Mouse (Mus musculus) kidney, embryonic 16.5 days (tissue): ENCODE results near the gene Gm10320. TPM values are rescaled to one million over a fixed set of nuclear protein-coding genes. Genes with fewer than 3 reads are reported as not detected.
A peak's percentile ranks its signal among the peaks of the same experiment; 100 is the strongest.

Experiments used
- ATAC-seq: fragments of 200-750 bp; cut with Nextera tagmentation; 2 replicates; pipeline ENCODE4 v1.8.0; 2017; ENCODE audit warnings: moderate TSS enrichment; ENCODE audit not compliant: low FRiP score, low TSS enrichment
- H3K27ac ChIP-seq: fragments of 300-500 bp; sonication (generic); 2 replicates; pipeline ENCODE4 v1.5.1; 2014; ENCODE audit warnings: low read length
- H3K27me3 ChIP-seq: fragments of 300-500 bp; sonication (generic); 2 replicates; pipeline ENCODE4 v1.6.1; 2014; ENCODE audit warnings: low read length, control low read depth, mixed read lengths; ENCODE audit not compliant: insufficient read depth
- H3K36me3 ChIP-seq: fragments of 300-500 bp; sonication (generic); 2 replicates; pipeline ENCODE4 v1.6.1; 2014; ENCODE audit warnings: low read length, control low read depth, mixed read lengths; ENCODE audit not compliant: insufficient read depth
- H3K4me1 ChIP-seq: fragments of 300-500 bp; sonication (generic); 2 replicates; pipeline ENCODE4 v1.6.1; 2014; ENCODE audit warnings: low read length, control low read depth, mixed read lengths; ENCODE audit not compliant: insufficient read depth
- H3K4me2 ChIP-seq: fragments of 300-500 bp; sonication (generic); replicated peaks from 2 replicates; pipeline ENCODE4 v1.6.1; 2014; ENCODE audit warnings: low read depth, low read length
- H3K4me3 ChIP-seq: fragments of 300-500 bp; sonication (generic); 2 replicates; pipeline ENCODE4 v1.5.1; 2014; ENCODE audit warnings: mild to moderate bottlenecking, low read length
- H3K9ac ChIP-seq: fragments of 300-500 bp; sonication (generic); replicated peaks from 2 replicates; pipeline ENCODE4 v1.6.1; 2014; ENCODE audit warnings: low read length
- H3K9me3 ChIP-seq: fragments of 300-500 bp; sonication (generic); 2 replicates; pipeline ENCODE4 v1.6.1; 2016; ENCODE audit warnings: low read length, control low read depth
- WGBS: fragments of 180-500 bp; shearing (Covaris S2); extraction: QIAGEN DNeasy Blood & Tissue Kit; methylation state at CpG from one replicate; pipeline ENCODE4 v1.1.7; 2014; 5-methylcytosine and 5-hydroxymethylcytosine counted together
- polyA plus RNA-seq: library from polyadenylated mRNA; unstranded; fragments of >200 nt; fragmentation: Nextera tagmentation; extraction: Ambion mirVana; gene quantifications from 2 replicates; pipeline ENCODE4 v1.2.1, GENCODE M21; 2015

The Gm10320 gene
- polyA plus RNA-seq: 1.8 and 2.5 TPM in 2 replicates

DNA sequence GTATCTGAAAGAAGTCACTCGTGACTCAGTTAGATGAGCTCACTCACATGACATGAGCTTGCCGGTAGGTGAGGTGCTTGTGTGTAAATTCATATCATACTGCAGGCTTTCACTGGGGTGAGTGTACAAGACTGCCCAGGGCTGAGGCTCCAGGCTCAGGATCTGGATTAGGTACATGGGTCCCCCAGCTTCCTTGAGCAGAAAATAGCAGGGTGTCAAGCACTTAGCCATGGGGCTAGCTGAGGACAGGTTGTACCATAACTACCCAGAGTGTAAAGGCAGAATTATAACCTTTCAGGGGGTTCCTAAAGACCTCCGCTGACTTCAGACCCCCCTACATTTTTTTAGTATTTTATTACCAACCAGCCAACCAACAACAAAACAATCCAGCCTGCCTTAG, at the start of gene Gm10320:
Gm10320 (minus strand) TSS at position 93 of the 400 bp plus-strand sequence.
- ATAC-seq: no peak
- no peak within 1 kb of the TSS for H3K9ac ChIP-seq
- H3K9me3 ChIP-seq: no peaks in the 10 kb centered on the region
- 78% methylated on average over 3 of the region's 3 CpGs for WGBS
- no peaks in the 10 kb centered on the region for H3K36me3 ChIP-seq
- no peak within 1 kb of the TSS for H3K4me3 ChIP-seq
- no peak within 1 kb of the TSS for H3K4me2 ChIP-seq
- peaks cover 6% of the 10 kb centered on the region for H3K27me3 ChIP-seq
- H3K27ac ChIP-seq: no peak within 1 kb of the TSS
- peaks cover 3% of the 10 kb centered on the region for H3K4me1 ChIP-seq

DNA sequence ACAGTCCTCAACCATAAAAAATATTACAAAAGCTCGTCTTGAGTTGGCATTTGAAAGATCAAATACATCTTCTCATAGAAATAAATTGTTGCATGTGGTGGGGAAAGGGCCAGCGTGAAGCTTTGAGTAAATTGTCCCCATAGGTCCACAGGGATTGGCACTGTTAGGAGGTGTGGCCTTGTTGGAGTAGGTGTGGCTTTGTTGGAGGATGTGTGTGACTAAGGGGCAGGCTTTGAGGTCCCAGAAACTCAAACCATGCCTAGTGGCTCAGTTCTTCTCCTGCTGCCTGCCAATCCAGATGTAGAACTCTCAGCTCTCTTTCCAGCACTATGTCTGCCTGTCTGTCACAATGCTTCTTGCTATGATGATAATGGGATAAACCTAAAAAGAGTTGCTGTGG, 49.8 kb upstream of the Gm10320 start:
- no peak overlapping the region for H3K9ac ChIP-seq
- H3K27me3 ChIP-seq: peaks cover 7% of the 10 kb centered on the region; the same call in 1 of the 2 replicates
- 84% methylated on average over 2 of the region's 2 CpGs for WGBS
- H3K27ac ChIP-seq: no peak overlapping the region
- H3K9me3 ChIP-seq: no peaks in the 10 kb centered on the region
- no peaks in the 10 kb centered on the region for H3K36me3 ChIP-seq
- no peak overlapping the region for H3K4me3 ChIP-seq
- H3K4me1 ChIP-seq: peaks cover 7% of the 10 kb centered on the region
- no peak overlapping the region for H3K4me2 ChIP-seq
- no peak for ATAC-seq

DNA sequence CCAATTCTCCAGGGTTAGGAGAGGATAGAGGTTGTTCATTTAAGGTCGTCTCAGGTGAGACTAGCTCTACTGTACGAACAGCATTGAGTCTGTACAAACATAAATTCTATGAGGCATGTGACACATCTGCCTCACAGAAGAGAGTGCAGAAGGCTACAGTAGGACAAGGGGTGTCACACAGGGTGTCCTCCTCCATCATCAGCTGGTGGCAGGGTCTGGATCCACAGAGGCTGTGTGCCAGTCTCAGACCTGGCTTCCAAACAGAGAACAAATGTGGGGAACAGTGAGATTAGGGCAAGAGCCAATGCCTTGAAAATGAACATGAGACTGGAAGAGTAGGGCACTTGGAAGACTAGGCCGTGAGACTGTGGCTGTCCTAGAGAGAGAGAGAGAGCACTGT, 48.4 kb upstream of the Gm10320 start:
- Histone ChIP-seq H3K27me3 (peaks cover 12% of the 10 kb centered on the region; the same call in 1 of the 2 replicates), H3K4me1 (peaks cover 3% of the 10 kb centered on the region), H3K4me3 (no peak overlapping the region), H3K9me3 (no peaks in the 10 kb centered on the region), H3K4me2 (no peak overlapping the region), H3K27ac (no peak overlapping the region), H3K9ac (no peak overlapping the region), H3K36me3 (no peaks in the 10 kb centered on the region)
- no peak for ATAC-seq
- WGBS: 79% methylated on average over 3 of the region's 3 CpGs

DNA sequence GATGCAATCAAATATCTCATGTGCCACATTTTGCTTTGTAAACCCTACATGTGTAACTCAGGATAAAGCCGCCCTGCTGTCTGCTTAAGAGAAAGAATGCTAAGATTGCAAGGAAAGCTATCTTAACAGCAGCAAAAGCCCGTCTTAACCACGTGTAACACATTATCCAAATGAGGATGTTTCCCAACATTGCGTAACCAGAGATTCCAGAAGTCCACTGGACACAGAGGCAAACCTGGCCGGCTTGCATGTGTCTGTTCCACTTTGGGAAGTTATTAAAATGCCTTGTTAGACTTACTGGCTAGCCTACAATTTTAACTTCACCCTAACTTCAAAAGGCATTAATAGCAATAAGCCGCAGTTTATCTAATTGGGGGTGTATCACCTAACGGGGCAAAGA, 47.5 kb upstream of the Gm10320 start:
- Histone ChIP-seq H3K27ac (no peak overlapping the region), H3K4me2 (no peak overlapping the region), H3K4me1 (peaks cover 12% of the 10 kb centered on the region), H3K4me3 (no peak overlapping the region), H3K9me3 (no peaks in the 10 kb centered on the region), H3K9ac (no peak overlapping the region), H3K27me3 (peaks cover 12% of the 10 kb centered on the region; the same call in 1 of the 2 replicates), H3K36me3 (no peaks in the 10 kb centered on the region)
- no peak for ATAC-seq
- WGBS: 54% methylated on average over 7 of the region's 7 CpGs

DNA sequence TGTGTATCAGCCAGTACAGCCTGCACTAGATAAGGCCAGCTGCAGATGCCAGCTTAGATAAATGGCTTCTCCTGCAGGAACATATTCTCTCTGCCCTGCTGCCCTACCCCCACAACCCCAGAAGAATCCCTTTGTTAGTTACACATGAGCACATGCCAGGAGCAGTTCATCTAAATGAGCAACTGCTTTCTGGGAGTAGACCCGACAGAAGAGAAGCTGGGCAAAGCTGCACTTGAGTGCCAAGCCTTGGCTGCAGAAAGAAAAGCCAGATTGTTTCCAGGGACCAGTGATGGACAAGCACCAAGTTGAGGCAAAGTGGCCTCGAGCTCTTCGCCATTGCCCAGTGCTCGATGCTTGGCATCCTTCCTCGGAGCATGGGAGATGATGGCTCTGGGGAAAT, 46.8 kb upstream of the Gm10320 start:
- no peak overlapping the region for H3K27ac ChIP-seq
- H3K27me3 ChIP-seq: peaks cover 12% of the 10 kb centered on the region; the same call in 1 of the 2 replicates
- H3K4me1 ChIP-seq: peaks cover 19% of the 10 kb centered on the region
- no peaks in the 10 kb centered on the region for H3K9me3 ChIP-seq
- WGBS: 74% methylated on average over 5 of the region's 5 CpGs
- no peak overlapping the region for H3K4me2 ChIP-seq
- H3K4me3 ChIP-seq: no peak overlapping the region
- H3K36me3 ChIP-seq: no peaks in the 10 kb centered on the region
- no peak for ATAC-seq
- no peak overlapping the region for H3K9ac ChIP-seq

DNA sequence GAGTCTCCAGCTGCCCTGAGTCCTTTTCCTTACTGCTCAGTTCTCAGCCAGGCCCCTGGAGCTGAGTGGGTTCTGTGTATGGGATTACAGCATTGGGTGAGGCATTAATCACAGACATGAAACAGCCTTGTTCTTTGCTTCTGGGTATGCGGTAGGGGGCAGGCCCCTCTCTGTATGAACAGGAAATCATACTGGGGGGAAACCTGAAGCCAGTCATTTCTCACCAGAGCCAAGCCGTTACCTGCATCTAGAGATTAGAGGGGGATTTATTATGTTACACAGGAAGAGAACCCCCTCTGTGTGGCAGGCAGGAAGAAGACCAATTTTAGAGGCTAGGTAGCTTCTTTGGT, 43.1 kb upstream of the Gm10320 start:
- Histone ChIP-seq H3K4me3 (no peak overlapping the region; the same call in 1 of the 2 replicates), H3K27me3 (peaks cover 14% of the 10 kb centered on the region; the same call in 1 of the 2 replicates), H3K27ac (peak overlapping the region; percentile 76), H3K9ac (peak overlapping the region; percentile 26; the same call in 1 of the 2 replicates), H3K4me1 (peaks cover 38% of the 10 kb centered on the region), H3K4me2 (peak overlapping the region; percentile 40), H3K36me3 (no peaks in the 10 kb centered on the region), H3K9me3 (peaks cover 7% of the 10 kb centered on the region; the same call in 1 of the 2 replicates)
- 0% methylated on average over 2 of the region's 2 CpGs for WGBS
- no peak for ATAC-seq

DNA sequence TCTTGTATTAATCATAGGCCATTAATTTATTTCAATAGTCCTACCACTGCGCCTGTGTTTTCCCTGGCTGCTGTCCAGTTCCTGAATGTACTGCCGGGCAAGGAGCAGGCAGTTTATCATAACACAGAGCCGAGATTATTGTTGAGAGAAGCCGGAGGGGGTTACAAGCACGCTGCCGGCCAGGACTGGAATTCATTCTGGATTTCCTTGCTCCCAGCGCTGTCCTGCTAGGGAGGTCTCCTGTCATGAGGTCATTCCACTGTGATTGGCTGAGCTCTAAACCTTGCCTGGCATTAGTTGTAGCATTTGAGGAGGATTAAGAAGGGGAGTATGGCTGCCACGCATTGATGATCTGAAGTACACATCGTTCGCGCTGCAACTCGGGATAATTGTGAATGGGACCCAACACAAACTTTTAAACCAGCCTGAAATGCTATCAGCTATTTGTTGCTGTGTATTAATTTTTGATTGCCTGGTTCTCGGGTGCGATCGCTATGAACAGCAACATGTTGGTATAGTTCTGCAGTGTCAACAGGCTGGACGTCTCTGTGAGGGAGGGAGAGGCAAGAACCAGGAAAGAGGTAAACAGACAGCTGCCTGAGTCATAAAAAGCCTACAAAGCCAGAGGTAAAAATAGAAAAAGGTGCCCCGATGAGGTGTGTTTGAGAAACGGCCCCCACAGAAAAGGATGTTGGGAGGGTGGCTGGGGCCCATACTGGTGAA, 42.5 kb upstream of the Gm10320 start:
- Histone ChIP-seq H3K27me3 (peaks cover 10% of the 10 kb centered on the region; the same call in 1 of the 2 replicates), H3K4me3 (peak overlapping the region; percentile 12), H3K27ac (peak overlapping the region; percentile 76), H3K4me1 (peaks cover 38% of the 10 kb centered on the region), H3K36me3 (no peaks in the 10 kb centered on the region), H3K9ac (peak overlapping the region; percentile 26; the same call in 1 of the 2 replicates), H3K9me3 (peaks cover 7% of the 10 kb centered on the region; the same call in 1 of the 2 replicates), H3K4me2 (peak overlapping the region; percentile 40)
- 9% methylated on average over 18 of the region's 18 CpGs for WGBS
- ATAC-seq: peak; percentile 81

DNA sequence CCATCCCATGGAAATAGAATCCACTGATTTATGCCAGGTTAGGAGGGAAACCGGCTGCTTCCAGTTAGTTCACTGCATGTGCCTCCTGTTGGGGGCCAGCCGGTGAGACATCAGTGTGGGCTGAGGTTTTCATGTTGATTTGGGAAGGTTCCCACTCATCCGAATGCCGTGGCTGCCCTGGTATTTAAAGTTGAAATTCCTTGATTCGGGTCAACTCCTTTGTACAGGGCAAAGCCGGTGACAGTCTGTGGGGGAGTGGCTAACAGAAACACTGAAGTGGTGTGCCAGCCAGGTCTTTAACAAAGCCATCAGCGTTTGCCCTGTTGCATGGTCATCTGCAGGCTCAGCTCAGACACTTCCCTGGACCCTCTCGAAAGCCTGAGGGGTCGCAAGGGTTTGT, 41.6 kb upstream of the Gm10320 start:
- peaks cover 7% of the 10 kb centered on the region; the same call in 1 of the 2 replicates for H3K9me3 ChIP-seq
- peak; percentile 72 for ATAC-seq
- peaks cover 10% of the 10 kb centered on the region; the same call in 1 of the 2 replicates for H3K27me3 ChIP-seq
- H3K4me3 ChIP-seq: 0 out of 2 replicates have a peak overlapping the region, but pooled peaks have one; percentile 18
- WGBS: 11% methylated on average over 9 of the region's 9 CpGs
- peak overlapping the region; percentile 73 for H3K27ac ChIP-seq
- H3K9ac ChIP-seq: peak overlapping the region; percentile 48; the same call in 1 of the 2 replicates
- H3K4me2 ChIP-seq: peak overlapping the region; percentile 40
- H3K4me1 ChIP-seq: peaks cover 38% of the 10 kb centered on the region
- H3K36me3 ChIP-seq: no peaks in the 10 kb centered on the region

DNA sequence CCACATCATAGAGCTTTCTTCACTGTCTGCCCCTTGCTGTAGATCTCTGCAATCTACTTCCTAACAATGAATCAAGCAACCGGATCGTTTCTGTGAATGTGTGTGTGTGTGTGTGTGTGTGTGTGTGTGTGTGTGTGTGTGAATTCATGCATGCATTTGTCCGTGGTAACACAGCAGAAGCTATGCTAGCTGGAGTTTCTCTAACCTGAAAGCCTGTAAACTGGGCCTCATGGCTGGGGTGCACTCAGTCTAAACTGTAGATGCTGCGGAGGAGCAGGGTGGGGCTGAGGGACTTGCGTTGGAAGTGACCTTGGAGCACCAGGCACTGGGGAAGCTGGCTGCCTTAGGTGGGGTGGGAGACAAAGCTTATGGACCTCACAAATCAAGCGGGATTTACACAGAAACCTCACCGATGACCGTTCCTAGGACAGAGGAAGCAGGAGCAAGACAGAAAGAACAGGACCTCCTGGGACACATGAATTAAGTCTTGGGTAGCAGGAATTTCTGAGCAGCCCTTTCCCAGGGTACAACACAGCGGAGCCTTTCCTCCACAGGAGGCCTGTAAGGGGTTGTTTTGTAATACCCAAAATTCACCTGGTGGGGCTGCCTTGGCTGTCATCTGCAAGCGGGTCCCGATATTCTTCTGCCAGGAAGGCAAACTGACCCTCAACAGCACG, 41.0 kb upstream of the Gm10320 start:
- H3K9me3 ChIP-seq: peaks cover 7% of the 10 kb centered on the region; the same call in 1 of the 2 replicates
- 0 out of 2 replicates have a peak overlapping the region, but pooled peaks have one; percentile 18 for H3K4me3 ChIP-seq
- 24% methylated on average over 12 of the region's 12 CpGs for WGBS
- peak overlapping the region; percentile 48; the same call in 1 of the 2 replicates for H3K9ac ChIP-seq
- H3K36me3 ChIP-seq: no peaks in the 10 kb centered on the region
- H3K4me1 ChIP-seq: peaks cover 38% of the 10 kb centered on the region
- H3K27me3 ChIP-seq: peaks cover 10% of the 10 kb centered on the region; the same call in 1 of the 2 replicates
- peak overlapping the region; percentile 40 for H3K4me2 ChIP-seq
- H3K27ac ChIP-seq: peak overlapping the region; percentile 73
- peak; percentile 20; the same call in 1 of the 2 replicates for ATAC-seq
